Mouse (Mus musculus) cortical plate, adult 2 months (tissue): Measurements from ENCODE around the gene Prdm12.

Source experiments
- CTCF ChIP-seq: fragments of 200-500 bp; IDR thresholded peaks from 2 replicates; pipeline ENCODE4 v1.5.1; 2011; ENCODE audit warnings: mild to moderate bottlenecking, control low read depth, low read length; ENCODE audit not compliant: insufficient read depth; ENCODE audit errors: extremely low read depth
- POLR2A ChIP-seq: fragments of 200-500 bp; IDR thresholded peaks from 2 replicates; pipeline ENCODE4 v1.6.1; 2011; ENCODE audit warnings: mild to moderate bottlenecking, low read length, control low read depth; ENCODE audit not compliant: insufficient read depth; ENCODE audit errors: extremely low read depth

- TF ChIP-seq CTCF (peak; percentile 12; the same call in 1 of the 2 replicates), POLR2A (peak; percentile 64; the same call in 1 of the 2 replicates)
Observed at GRCm38 (mm10) chr2:31688074-31688925, 48.5 kb downstream of the Prdm12 start, which contains the start of gene Abl1.
